Mouse (Mus musculus) liver, embryonic 14.5 days (tissue): ENCODE results near the gene Tpte. TPM values are rescaled to one million over a fixed set of nuclear protein-coding genes. Genes with fewer than 3 reads are reported as not detected.

Experiments used
- ATAC-seq: fragments of 200-750 bp; cut with Nextera tagmentation; 2 replicates; pipeline ENCODE4 v1.8.0; 2017; ENCODE audit warnings: moderate number of reproducible peaks, mild to moderate bottlenecking, moderate library complexity; ENCODE audit not compliant: insufficient read depth
- DNase-seq, 3 experiments: peaks; one replicate each; pipeline ENCODE4 v3.0.0-alpha.2; 2012 to 2013; ENCODE audit warnings: low read depth in 3 of 3, low spot score in 3 of 3
- H3K27ac ChIP-seq: fragments of 300-500 bp; sonication (generic); 2 replicates; pipeline ENCODE4 v1.5.1; 2014; ENCODE audit warnings: moderate library complexity, mild to moderate bottlenecking, control low read depth, inconsistent platforms
- H3K27me3 ChIP-seq: fragments of 300-500 bp; sonication (generic); 2 replicates; pipeline ENCODE4 v1.6.1; 2014; ENCODE audit warnings: mild to moderate bottlenecking, low read length, moderate library complexity; ENCODE audit not compliant: control insufficient read depth, insufficient read depth
- H3K36me3 ChIP-seq: fragments of 300-500 bp; sonication (generic); replicated peaks from 2 replicates; pipeline ENCODE4 v1.6.1; 2014; ENCODE audit warnings: low read depth; ENCODE audit not compliant: control insufficient read depth, insufficient read depth
- H3K4me1 ChIP-seq, 2 experiments: fragments of 200-500 bp in 1 of 2; fragments of 300-500 bp in 1 of 2; sonication (generic) in 1 of 2; replicated peaks; 2 replicates each; pipeline ENCODE4 v1.6.1; 2012 to 2014; ENCODE audit warnings: antibody characterized with exemption in 1 of 2, inconsistent platforms in 1 of 2, low read length in 1 of 2; ENCODE audit not compliant: control insufficient read depth in 2 of 2, insufficient read depth in 2 of 2
- H3K4me2 ChIP-seq: fragments of 300-500 bp; sonication (generic); 2 replicates; pipeline ENCODE4 v1.6.1; 2014; ENCODE audit warnings: low read depth, mild to moderate bottlenecking, control low read depth, moderate library complexity
- H3K4me3 ChIP-seq, 2 experiments: fragments of 200-500 bp in 1 of 2; fragments of 300-500 bp in 1 of 2; sonication (generic) in 1 of 2; 2 replicates each; pipeline ENCODE4 v1.5.1; 2012 to 2014; ENCODE audit warnings: low read depth in 2 of 2, low read length in 2 of 2, mild to moderate bottlenecking in 2 of 2, control low read depth in 1 of 2, inconsistent platforms in 1 of 2, moderate library complexity in 1 of 2; ENCODE audit not compliant: insufficient read depth in 1 of 2
- H3K9ac ChIP-seq: fragments of 300-500 bp; sonication (generic); replicated peaks from 2 replicates; pipeline ENCODE4 v1.6.1; 2014; ENCODE audit warnings: mild to moderate bottlenecking, control low read depth, moderate library complexity
- H3K9me3 ChIP-seq: fragments of 300-500 bp; sonication (generic); 2 replicates; pipeline ENCODE4 v1.6.1; 2016; ENCODE audit warnings: low read length, mixed read lengths; ENCODE audit not compliant: control insufficient read depth
- CTCF ChIP-seq: IDR thresholded peaks from 2 replicates; pipeline ENCODE4 v1.5.1; 2016; ENCODE audit warnings: antibody characterized with exemption, low read depth, control low read depth
- EP300 ChIP-seq: IDR thresholded peaks from 2 replicates; pipeline ENCODE4 v1.6.1; 2016; ENCODE audit warnings: antibody characterized with exemption, low read depth
- WGBS: fragments of 180-500 bp; shearing (Covaris S2); extraction: QIAGEN DNeasy Blood & Tissue Kit; methylation state at CpG from one replicate; pipeline ENCODE4 v1.1.7; 2014; ENCODE audit not compliant: insufficient replicate concordance; 5-methylcytosine and 5-hydroxymethylcytosine counted together
- polyA plus RNA-seq, 2 experiments: library from polyadenylated mRNA; depleted of rRNA in 1 of 2; stranded (reverse) in 1 of 2; unstranded in 1 of 2; fragments of >200 nt; fragmentation: Nextera tagmentation in 1 of 2; extraction: Ambion mirVana in 1 of 2; gene quantifications; 2 replicates each; pipeline versions ENCODE4 v1.2.1 to v1.2.3; 2012 to 2014

Tpte gene
- polyA plus RNA-seq, 2 experiments: not detected

DNA sequence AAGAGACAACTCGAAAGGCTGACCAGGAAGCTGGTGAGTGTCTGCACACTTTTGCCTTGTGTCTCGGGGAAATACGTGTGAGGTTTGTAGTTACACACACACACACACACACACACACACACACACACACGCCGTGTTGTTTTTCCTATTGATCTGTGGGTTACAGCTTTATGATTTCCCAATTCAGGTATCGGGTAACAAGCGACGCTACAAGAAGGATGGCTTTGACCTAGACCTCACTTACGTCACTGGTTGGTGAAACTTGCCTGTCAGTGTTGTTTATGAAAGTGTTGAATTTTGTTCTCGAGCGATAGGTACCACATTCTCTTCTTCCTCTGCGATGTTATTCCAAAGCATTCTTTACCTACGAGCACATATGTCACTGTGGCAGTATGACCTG, 52.2 kb downstream of the Tpte start:
- ATAC-seq (no peak), DNase-seq (no peak)
- Histone ChIP-seq H3K9ac (no peak overlapping the region), H3K27me3 (no peaks in the 10 kb centered on the region), H3K9me3 (no peaks in the 10 kb centered on the region), H3K4me1 (no peaks in the 10 kb centered on the region), H3K4me2 (no peak overlapping the region), H3K36me3 (no peaks in the 10 kb centered on the region), H3K27ac (no peak overlapping the region), H3K4me3 (no peak overlapping the region)
- WGBS: 66% methylated on average over 13 of the region's 13 CpGs
- TF ChIP-seq CTCF (no peak), EP300 (no peak)

DNA sequence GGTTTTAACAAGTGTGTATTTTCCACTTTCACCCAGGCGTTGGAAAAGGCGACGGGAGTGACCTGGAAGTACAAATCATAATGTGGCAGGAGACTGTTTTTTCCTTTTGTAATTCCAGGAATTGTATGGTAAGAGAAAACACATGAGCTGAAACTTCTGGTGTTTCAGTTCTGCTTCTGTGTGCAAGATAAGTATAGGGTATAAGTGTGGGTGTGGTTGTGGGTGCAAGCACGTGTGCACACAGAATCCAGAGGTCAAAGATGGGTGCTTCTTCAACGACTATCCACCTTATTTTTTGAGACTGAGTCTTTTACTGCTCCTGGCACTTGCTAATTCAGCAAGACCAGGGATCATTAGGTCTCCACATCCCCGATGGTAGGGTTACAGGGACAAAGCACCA, 76.1 kb downstream of the Tpte start:
- no peaks in the 10 kb centered on the region for H3K36me3 ChIP-seq
- H3K9ac ChIP-seq: no peak overlapping the region
- DNase-seq: no peak
- no peak overlapping the region for H3K27ac ChIP-seq
- no peak overlapping the region for H3K4me3 ChIP-seq
- no peaks in the 10 kb centered on the region for H3K9me3 ChIP-seq
- no peak for ATAC-seq
- TF ChIP-seq CTCF: no peak
- no peak for TF ChIP-seq EP300
- no peak overlapping the region for H3K4me2 ChIP-seq
- no peaks in the 10 kb centered on the region for H3K27me3 ChIP-seq
- no peaks in the 10 kb centered on the region for H3K4me1 ChIP-seq
- 69% methylated on average over 6 of the region's 6 CpGs for WGBS

DNA sequence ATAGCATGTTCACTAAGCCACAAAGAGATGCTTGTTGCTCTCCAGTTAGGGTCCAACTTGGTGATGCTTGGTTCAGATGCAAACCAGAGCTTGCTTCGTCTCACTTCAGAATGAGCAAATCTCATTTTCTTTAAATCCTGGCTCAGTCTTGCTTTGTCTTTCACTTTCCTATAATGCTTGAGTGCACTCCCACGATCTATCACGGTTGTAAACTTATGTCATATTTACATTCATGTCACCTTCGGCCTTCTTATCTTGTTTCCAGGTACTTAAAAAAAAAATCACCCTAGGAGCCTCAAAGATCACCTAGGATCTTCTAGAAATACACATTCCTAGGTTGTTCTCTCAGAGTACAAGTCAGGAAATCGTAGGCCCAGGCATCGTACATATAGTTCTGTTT, 76.6 kb downstream of the Tpte start:
- Histone ChIP-seq H3K9me3 (no peaks in the 10 kb centered on the region), H3K27me3 (no peaks in the 10 kb centered on the region), H3K36me3 (no peaks in the 10 kb centered on the region), H3K9ac (no peak overlapping the region), H3K4me1 (no peaks in the 10 kb centered on the region), H3K4me3 (no peak overlapping the region), H3K4me2 (no peak overlapping the region), H3K27ac (no peak overlapping the region)
- TF ChIP-seq EP300 (no peak), CTCF (no peak)
- DNase-seq (no peak), ATAC-seq (no peak)
- 62% methylated on average over 6 of the region's 6 CpGs for WGBS

DNA sequence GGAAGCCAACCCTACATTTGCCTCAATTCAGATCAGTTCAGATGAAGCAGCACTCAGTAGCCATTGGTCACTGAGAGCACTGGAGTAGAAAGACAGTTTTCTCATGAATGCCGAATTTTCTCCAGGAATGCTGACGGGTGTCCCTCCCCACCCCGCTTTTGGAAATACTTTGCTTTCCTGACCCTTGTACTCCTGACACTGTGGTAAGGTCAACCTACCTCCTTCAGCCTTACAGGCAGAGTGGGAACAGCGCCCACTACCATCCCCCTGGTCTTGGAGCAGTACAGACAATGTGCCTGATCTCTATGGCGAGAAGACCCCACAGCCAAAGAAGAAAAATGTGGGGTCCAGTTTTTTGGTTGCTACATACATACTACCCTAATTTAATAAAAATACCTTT, 93.1 kb downstream of the Tpte start:
- ATAC-seq (no peak), DNase-seq (no peak)
- Histone ChIP-seq H3K4me2 (no peak overlapping the region), H3K4me1 (no peaks in the 10 kb centered on the region), H3K27me3 (no peaks in the 10 kb centered on the region), H3K9ac (no peak overlapping the region), H3K27ac (no peak overlapping the region), H3K4me3 (no peak overlapping the region), H3K36me3 (peaks cover under 1% of the 10 kb centered on the region; the same call in 1 of the 2 replicates), H3K9me3 (no peaks in the 10 kb centered on the region)
- TF ChIP-seq CTCF (no peak), EP300 (no peak)
- WGBS: 71% methylated on average over 5 of the region's 5 CpGs

DNA sequence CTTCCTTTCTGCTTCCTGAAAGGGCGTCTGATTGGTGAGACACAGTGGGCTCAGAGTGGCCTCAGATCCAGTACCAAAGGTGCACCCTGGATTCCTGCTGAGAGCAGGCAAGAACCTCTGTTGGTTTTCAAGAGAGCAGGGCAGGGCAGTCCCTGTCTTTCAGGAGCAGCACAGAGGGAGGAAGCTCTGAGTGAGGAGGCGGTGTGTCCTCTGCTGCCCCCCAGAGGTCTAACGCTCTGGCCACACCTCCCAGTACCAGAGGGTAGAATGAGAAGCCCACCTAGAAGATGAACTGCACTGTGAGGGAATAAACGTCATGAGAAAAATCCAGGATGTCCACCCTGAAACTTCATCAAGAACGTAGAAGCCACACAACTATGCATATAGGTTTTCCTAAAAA, 93.7 kb downstream of the Tpte start:
- DNase-seq (no peak), ATAC-seq (no peak)
- Histone ChIP-seq H3K9me3 (no peaks in the 10 kb centered on the region), H3K9ac (no peak overlapping the region), H3K36me3 (peaks cover 2% of the 10 kb centered on the region; the same call in 1 of the 2 replicates), H3K4me3 (no peak overlapping the region), H3K4me1 (no peaks in the 10 kb centered on the region), H3K4me2 (no peak overlapping the region), H3K27me3 (no peaks in the 10 kb centered on the region), H3K27ac (no peak overlapping the region)
- 48% methylated on average over 5 of the region's 5 CpGs for WGBS
- TF ChIP-seq CTCF: peak; percentile 68
- no peak for TF ChIP-seq EP300
